Mouse (Mus musculus): ENCODE results near the gene Mrpl30.

DNA sequence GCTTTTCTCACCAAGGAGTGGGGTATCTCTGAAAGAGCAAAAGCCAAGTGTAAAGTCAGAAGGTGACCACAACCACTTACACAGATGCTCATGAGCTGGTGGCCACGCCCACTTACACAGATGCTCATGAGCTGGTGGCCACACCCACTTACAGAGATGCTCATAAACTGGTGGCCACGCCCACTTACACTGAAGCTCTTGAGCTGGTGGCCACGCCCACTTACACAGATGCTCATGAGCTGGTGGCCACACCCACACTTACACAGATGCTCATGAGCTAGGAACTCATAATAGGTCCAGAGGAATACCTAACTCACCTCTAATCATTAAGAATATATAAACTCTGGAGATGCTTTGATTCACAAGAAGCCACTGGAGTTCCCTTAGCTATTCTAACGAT is 5.8 kb upstream of the Mrpl30 start:
- TF ChIP-seq POLR2A (IDR thresholded peaks at IDR 0.05; ENCODE audit: borderline replicate concordance, low read depth, low read length) (no peak), CTCF (IDR thresholded peaks at IDR 0.05; ENCODE audit: low read depth, low read length) (no peak)
